Mouse (Mus musculus) effector memory CD4-positive, alpha-beta T cell, adult 7 months (primary cell): Measurements from ENCODE around the gene Ubn2. TPM values are rescaled to one million over a fixed set of nuclear protein-coding genes. Genes with fewer than 3 reads are reported as not detected.

ENCODE experiments used
- polyA plus RNA-seq: library from polyadenylated mRNA; unstranded; fragments of 100-300 nt; shearing (Covaris generic); gene quantifications from one replicate; pipeline ENCODE4 v1.2.1, GENCODE M21; 2017

Gene Ubn2
- polyA plus RNA-seq, result 25.9 TPM

GRCm38 (mm10) chr6:38433261-38434033 is at the start of gene Ubn2:
Ubn2 (plus strand) TSS chr6:38433950.

GRCm38 (mm10) chr6:38533428-38534405 is 100.0 kb downstream of the Ubn2 start, which contains the start of gene Fmc1:
Fmc1 (plus strand) TSS chr6:38533502.

GRCm38 (mm10) chr6:38551062-38551988 is 117.6 kb downstream of the Ubn2 start, which contains the start of gene Luc7l2:
Luc7l2 (plus strand) TSS chr6:38551334.

Other genes with a start within 250 kb of the Ubn2 start
- gene D630045J12Rik, start 179.9 kb upstream of the Ubn2 start, polyA plus RNA-seq, result 0.27 TPM
- gene Zc3hav1l, start 134.7 kb upstream of the Ubn2 start, polyA plus RNA-seq, result 0.10 TPM
- 299 TPM for gene Zc3hav1, start 79.3 kb upstream of the Ubn2 start, polyA plus RNA-seq
- 1.7 TPM for gene Ttc26, start 52.5 kb upstream of the Ubn2 start, polyA plus RNA-seq
- 54.6 TPM for gene Fmc1, start 99.6 kb downstream of the Ubn2 start, polyA plus RNA-seq
- gene Luc7l2, start 117.4 kb downstream of the Ubn2 start, polyA plus RNA-seq, result 46.0 TPM
- 0.30 TPM for gene Klrg2, start 203.3 kb downstream of the Ubn2 start, polyA plus RNA-seq
- not detected for gene Clec2l, start 229.1 kb downstream of the Ubn2 start, polyA plus RNA-seq